Mouse (Mus musculus) lung, postnatal 0 days (tissue): ENCODE results near the gene Phf7.

Experiments
- CTCF ChIP-seq: IDR thresholded peaks from 2 replicates; pipeline ENCODE4 v1.5.1; 2016; ENCODE audit warnings: antibody characterized with exemption, mild to moderate bottlenecking
- EP300 ChIP-seq: IDR thresholded peaks from 2 replicates; pipeline ENCODE4 v1.6.1; 2016; ENCODE audit warnings: antibody characterized with exemption, mild to moderate bottlenecking, control low read depth

GRCm38 (mm10) chr14:31267649-31268048 lies 16.5 kb upstream of the Phf7 start:
- no peak for TF ChIP-seq CTCF
- TF ChIP-seq EP300 = no peak
